Mouse (Mus musculus) midbrain, embryonic 16.5 days (tissue): Measurements from ENCODE around the gene Rcsd1. TPM values are rescaled to one million over a fixed set of nuclear protein-coding genes. Genes with fewer than 3 reads are reported as not detected.

Experiments used
- ATAC-seq: fragments of 200-750 bp; cut with Nextera tagmentation; 2 replicates; pipeline ENCODE4 v1.8.0; 2017; ENCODE audit warnings: moderate TSS enrichment
- H3K27ac ChIP-seq: fragments of 300-500 bp; sonication (generic); 2 replicates; pipeline ENCODE4 v1.5.1; 2014; ENCODE audit warnings: mild to moderate bottlenecking, low read length, mixed read lengths
- H3K27me3 ChIP-seq: fragments of 300-500 bp; sonication (generic); 2 replicates; pipeline ENCODE4 v1.6.1; 2014; ENCODE audit warnings: low read depth, low read length, mixed read lengths; ENCODE audit not compliant: control insufficient read depth, insufficient read depth
- H3K36me3 ChIP-seq: fragments of 300-500 bp; sonication (generic); 2 replicates; pipeline ENCODE4 v1.6.1; 2014; ENCODE audit warnings: mild to moderate bottlenecking, low read length, moderate library complexity, mixed read lengths; ENCODE audit not compliant: control insufficient read depth, insufficient read depth
- H3K4me1 ChIP-seq: fragments of 300-500 bp; sonication (generic); 2 replicates; pipeline ENCODE4 v1.6.1; 2014; ENCODE audit warnings: mild to moderate bottlenecking, low read length, mixed read lengths; ENCODE audit not compliant: control insufficient read depth, insufficient read depth
- H3K4me2 ChIP-seq: fragments of 300-500 bp; sonication (generic); 2 replicates; pipeline ENCODE4 v1.6.1; 2014; ENCODE audit warnings: mild to moderate bottlenecking, low read length, mixed read lengths
- H3K4me3 ChIP-seq: fragments of 300-500 bp; sonication (generic); 2 replicates; pipeline ENCODE4 v1.5.1; 2014; ENCODE audit warnings: low read depth, mild to moderate bottlenecking, low read length, moderate library complexity, mixed read lengths
- H3K9ac ChIP-seq: fragments of 300-500 bp; sonication (generic); 2 replicates; pipeline ENCODE4 v1.6.1; 2014; ENCODE audit warnings: low read depth, low read length, mixed read lengths
- H3K9me3 ChIP-seq: fragments of 300-500 bp; sonication (generic); replicated peaks from 2 replicates; pipeline ENCODE4 v1.6.1; 2014; ENCODE audit warnings: mild to moderate bottlenecking, low read length, mixed read lengths; ENCODE audit not compliant: control insufficient read depth, poor library complexity, severe bottlenecking
- WGBS: fragments of 180-500 bp; shearing (Covaris S2); extraction: QIAGEN DNeasy Blood & Tissue Kit; methylation state at CpG from one replicate; pipeline ENCODE4 v1.1.7; 2014; 5-methylcytosine and 5-hydroxymethylcytosine counted together
- polyA plus RNA-seq: library from polyadenylated mRNA; unstranded; fragments of >200 nt; fragmentation: Nextera tagmentation; extraction: Ambion mirVana; gene quantifications from 2 replicates; pipeline ENCODE4 v1.2.1, GENCODE M21; 2015

Gene Rcsd1
- polyA plus RNA-seq, 1 experiment from 2014 or later, result 7.9 TPM

DNA sequence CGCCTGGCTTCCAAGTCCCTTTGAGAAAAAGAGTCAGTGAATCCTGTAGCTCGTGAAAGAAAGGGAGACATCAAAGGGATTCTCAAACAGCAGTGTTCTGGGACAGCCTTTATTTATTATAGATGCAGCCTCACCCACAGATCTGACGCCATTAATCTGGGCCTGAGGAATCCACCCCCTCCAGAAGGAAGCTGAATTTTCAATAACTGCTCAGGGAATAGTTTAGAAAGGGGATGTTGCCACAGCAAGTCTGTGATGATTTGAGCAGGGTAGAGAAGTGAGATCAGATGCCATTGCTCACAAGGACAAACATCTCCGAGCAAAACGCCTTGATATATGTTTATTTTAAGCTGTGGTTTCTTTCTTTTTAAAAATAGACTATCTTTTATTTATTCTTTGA, 27.9 kb upstream of the Rcsd1 start:
- Histone ChIP-seq H3K4me2 (no peak overlapping the region), H3K9me3 (no peaks in the 10 kb centered on the region), H3K9ac (no peak overlapping the region), H3K27me3 (no peaks in the 10 kb centered on the region), H3K4me3 (no peak overlapping the region), H3K4me1 (peaks cover 5% of the 10 kb centered on the region; the same call in 1 of the 2 replicates), H3K36me3 (no peaks in the 10 kb centered on the region), H3K27ac (no peak overlapping the region)
- 36% methylated on average over 5 of the region's 5 CpGs for WGBS
- 0 out of 2 replicates have a peak, but pooled peaks have one; percentile 39 for ATAC-seq

DNA sequence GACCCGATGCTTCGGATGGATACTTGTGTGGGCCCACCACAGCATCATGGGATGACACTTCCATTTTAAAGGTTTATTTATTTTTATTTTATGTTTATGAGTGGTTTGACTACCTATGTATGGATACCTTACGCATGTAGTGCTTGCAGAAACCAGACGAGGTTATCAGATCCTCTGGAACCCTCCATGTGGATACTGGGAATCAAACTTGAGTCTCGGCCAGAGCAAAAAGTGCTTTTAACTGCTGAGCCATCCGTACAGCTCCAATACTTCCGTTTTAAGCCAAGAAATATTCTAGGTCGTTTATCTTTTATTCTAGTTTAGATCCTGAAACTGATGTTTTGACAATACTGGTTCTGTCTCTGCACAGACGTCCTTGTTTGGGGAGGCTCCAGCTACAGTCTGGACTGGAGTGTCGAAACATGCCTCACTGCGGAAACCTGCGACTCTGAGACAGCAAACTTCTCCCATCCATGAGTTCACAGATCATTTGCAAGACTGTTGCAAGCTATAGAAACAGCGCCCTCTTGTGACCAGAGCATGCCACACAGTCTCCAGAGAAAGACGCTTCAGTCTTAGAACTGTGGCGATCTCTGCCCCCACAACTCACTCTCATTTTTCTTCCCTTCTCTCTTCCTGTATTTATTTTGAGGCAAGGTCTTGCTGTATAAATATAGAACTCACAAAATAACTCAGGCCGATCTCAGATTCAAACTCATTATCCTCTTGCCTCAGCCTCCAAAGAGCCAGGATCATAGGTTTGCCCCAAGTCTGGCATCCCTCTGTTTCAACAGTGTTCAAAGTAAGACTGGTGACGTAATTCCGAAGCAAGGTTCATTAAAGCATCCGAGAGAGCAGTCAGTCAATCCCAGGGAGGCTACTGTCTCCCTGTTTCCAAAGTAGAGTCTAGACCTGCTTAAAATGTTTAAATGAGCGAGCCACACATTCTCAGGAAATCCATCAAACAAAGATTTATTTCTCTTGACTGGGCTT, 26.6 kb upstream of the Rcsd1 start:
- WGBS, result 34% methylated on average over 20 of the region's 20 CpGs
- Histone ChIP-seq H3K9me3 (no peaks in the 10 kb centered on the region), H3K27ac (no peak overlapping the region), H3K4me3 (no peak overlapping the region), H3K36me3 (no peaks in the 10 kb centered on the region), H3K27me3 (no peaks in the 10 kb centered on the region), H3K4me2 (peak overlapping the region; percentile 21; the same call in 1 of the 2 replicates), H3K9ac (no peak overlapping the region), H3K4me1 (peaks cover 5% of the 10 kb centered on the region; the same call in 1 of the 2 replicates)
- peak; percentile 77; the same call in 1 of the 2 replicates for ATAC-seq

DNA sequence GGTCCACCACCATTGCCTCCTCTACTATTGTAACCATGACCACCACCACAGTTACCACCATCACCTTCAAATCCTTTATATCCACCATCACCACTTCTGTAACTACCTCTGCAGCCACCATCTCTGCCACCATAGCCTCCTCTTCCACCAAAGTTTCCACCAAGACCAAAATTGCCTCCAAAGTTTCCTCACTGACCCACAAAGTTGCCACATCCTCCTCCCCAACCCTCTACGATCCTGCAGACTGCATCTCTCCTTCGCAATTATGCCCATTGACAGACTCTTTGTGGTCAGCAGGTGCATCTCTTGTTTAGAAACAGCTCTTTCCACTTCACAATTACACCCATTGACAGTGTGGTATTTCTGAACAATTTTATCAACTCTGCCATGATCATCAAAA, 25.3 kb upstream of the Rcsd1 start:
- no peak overlapping the region for H3K4me3 ChIP-seq
- no peaks in the 10 kb centered on the region for H3K36me3 ChIP-seq
- H3K4me2 ChIP-seq, result no peak overlapping the region
- ATAC-seq, result no peak
- no peaks in the 10 kb centered on the region for H3K27me3 ChIP-seq
- H3K4me1 ChIP-seq, result peaks cover 5% of the 10 kb centered on the region; the same call in 1 of the 2 replicates
- H3K9ac ChIP-seq, result no peak overlapping the region
- 91% methylated on average over 2 of the region's 2 CpGs for WGBS
- H3K9me3 ChIP-seq, result no peaks in the 10 kb centered on the region
- H3K27ac ChIP-seq, result no peak overlapping the region

DNA sequence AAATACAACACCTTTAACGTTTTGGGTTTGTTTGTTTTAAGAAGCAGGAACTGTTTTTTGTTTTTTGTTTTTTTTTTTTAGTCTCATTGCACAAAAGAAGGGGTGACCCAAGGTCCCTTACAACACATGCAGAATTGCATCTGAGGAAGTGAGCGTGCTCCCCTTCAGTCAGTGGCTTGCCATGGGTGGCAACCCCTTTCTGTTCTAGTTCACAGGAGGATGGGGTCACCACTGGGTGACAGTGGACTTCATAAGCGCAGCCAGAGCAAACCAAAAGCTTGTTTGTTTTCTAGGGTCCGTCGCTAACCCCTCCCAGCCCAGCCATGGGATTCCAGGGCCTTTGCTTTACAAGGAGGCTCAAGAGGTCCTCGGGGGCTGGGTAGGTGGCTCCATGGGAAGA, 22.0 kb upstream of the Rcsd1 start:
- Histone ChIP-seq H3K4me1 (peaks cover 5% of the 10 kb centered on the region; the same call in 1 of the 2 replicates), H3K9me3 (no peaks in the 10 kb centered on the region), H3K4me2 (no peak overlapping the region), H3K36me3 (no peaks in the 10 kb centered on the region), H3K27me3 (no peaks in the 10 kb centered on the region), H3K27ac (no peak overlapping the region), H3K9ac (no peak overlapping the region), H3K4me3 (no peak overlapping the region)
- ATAC-seq, result no peak
- 76% methylated on average over 6 of the region's 6 CpGs for WGBS

DNA sequence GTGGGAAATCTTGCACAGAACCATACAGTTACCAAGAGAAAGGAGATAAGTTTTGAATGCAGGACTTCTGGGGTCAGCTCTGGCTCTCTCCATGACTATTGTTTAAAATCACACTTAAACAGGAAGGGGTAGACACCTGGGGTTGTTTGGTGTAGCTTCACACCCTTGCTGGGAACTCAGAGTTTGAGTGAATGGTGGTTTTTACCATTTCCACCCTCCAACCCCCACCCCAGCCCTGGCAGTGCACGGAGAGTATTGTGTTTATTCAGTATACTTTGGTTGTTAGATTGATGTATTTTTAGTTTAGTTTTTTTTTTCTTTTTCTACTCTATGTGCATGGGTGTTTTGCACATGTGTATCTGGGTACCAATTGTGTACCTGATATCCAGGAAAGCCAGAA, 20.6 kb upstream of the Rcsd1 start:
- no peak overlapping the region for H3K9ac ChIP-seq
- no peak for ATAC-seq
- H3K4me2 ChIP-seq, result no peak overlapping the region
- no peak overlapping the region for H3K27ac ChIP-seq
- no peaks in the 10 kb centered on the region for H3K27me3 ChIP-seq
- WGBS, result 65% methylated on average over 1 of the region's 1 CpGs
- H3K36me3 ChIP-seq, result no peaks in the 10 kb centered on the region
- H3K4me1 ChIP-seq, result no peaks in the 10 kb centered on the region
- H3K4me3 ChIP-seq, result no peak overlapping the region
- H3K9me3 ChIP-seq, result no peaks in the 10 kb centered on the region

DNA sequence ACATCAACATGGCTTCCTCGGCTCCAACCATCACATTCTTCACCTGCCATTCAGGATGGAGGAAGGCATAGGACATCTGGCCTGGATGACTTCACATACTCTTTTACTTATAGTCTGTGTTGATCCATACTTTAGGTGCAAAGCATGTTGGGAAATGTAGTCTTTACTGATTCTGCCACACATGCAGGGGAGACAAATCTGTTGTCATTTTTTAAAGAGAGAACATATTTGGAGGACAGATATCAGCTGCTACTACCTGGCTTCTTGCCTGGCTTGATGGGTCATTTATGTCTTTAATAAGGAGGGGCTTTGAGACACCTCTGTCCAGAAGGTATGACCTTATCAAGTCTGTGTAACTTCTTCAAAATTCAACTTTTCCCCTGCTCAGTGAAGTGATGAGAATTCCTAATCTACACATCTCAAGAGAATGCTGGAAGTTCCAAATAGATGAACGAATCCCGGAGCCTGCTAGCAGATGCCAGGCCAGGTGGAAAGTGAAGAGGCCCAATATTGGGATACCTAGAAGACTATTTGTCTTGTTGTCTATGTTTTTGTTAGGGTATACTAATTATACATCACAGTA, 18.6 kb upstream of the Rcsd1 start:
- no peak overlapping the region for H3K4me2 ChIP-seq
- H3K4me3 ChIP-seq, result no peak overlapping the region
- H3K9ac ChIP-seq, result no peak overlapping the region
- H3K9me3 ChIP-seq, result no peaks in the 10 kb centered on the region
- no peaks in the 10 kb centered on the region for H3K4me1 ChIP-seq
- H3K27me3 ChIP-seq, result no peaks in the 10 kb centered on the region
- no peaks in the 10 kb centered on the region for H3K36me3 ChIP-seq
- 92% methylated on average over 3 of the region's 3 CpGs for WGBS
- no peak for ATAC-seq
- no peak overlapping the region for H3K27ac ChIP-seq

DNA sequence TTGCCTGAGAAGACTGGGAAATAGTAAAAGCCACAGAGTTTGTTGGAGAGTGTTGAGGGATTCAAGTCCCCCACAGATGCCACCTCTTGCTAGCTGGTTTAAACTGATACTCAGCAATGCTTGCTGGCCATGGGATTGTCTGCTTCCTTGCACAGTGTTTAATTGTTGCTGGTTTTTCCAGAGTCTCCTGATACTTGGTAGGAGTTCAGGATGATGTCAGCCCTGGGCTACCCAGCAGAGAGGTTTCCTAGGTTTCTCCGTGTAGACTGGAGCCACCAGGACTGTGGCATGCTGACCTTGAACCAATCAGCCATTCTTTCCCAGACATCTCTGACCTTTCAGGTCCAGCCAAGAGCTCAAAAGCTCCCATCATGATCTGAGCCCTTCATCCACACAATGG, 17.4 kb upstream of the Rcsd1 start:
- Histone ChIP-seq H3K27ac (no peak overlapping the region), H3K4me3 (no peak overlapping the region), H3K9me3 (no peaks in the 10 kb centered on the region), H3K36me3 (no peaks in the 10 kb centered on the region), H3K9ac (no peak overlapping the region), H3K27me3 (no peaks in the 10 kb centered on the region), H3K4me1 (no peaks in the 10 kb centered on the region), H3K4me2 (no peak overlapping the region)
- ATAC-seq, result no peak
- 33% methylated on average over 1 of the region's 1 CpGs for WGBS

DNA sequence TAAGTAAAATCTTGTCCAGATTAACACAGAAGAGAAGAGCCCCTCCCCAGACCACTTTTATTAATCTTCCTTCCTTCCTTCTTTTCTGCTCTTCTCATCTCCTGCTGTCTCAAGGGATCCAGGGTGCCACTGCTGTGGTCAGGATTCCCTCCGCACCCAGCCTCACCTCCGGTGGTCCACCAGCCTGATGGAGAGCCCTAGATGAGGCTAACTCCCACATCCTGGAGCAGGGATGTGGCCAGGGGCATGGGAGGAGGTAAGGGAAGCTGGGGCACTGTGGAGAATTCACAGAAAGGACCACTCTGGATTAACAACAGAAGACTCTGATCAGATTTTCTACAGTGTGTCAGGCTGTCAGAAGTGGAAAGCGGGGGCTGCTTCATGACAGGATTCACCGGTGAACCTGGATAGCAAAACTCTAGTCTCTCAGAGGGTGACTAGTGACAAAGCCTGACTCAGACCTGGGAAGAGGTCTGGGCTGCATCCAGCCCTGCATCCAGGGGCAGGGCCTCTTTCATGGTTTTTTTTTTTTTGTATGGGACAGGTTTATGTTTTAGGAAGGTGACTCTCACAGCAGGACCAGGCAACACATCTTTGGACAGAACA, 15.6 kb upstream of the Rcsd1 start:
- no peaks in the 10 kb centered on the region for H3K4me1 ChIP-seq
- no peak overlapping the region for H3K4me3 ChIP-seq
- H3K9ac ChIP-seq, result no peak overlapping the region
- H3K27ac ChIP-seq, result no peak overlapping the region
- no peaks in the 10 kb centered on the region for H3K27me3 ChIP-seq
- no peaks in the 10 kb centered on the region for H3K36me3 ChIP-seq
- no peak overlapping the region for H3K4me2 ChIP-seq
- WGBS, result 70% methylated on average over 4 of the region's 4 CpGs
- no peaks in the 10 kb centered on the region for H3K9me3 ChIP-seq
- no peak for ATAC-seq
